Mouse (Mus musculus): ENCODE measurements at regions not wholly inside any gene's neighbourhood (a gene's known extent, or its start where the extent isn't known, plus 50 kb on each side); places are given as distances from the start of the nearest gene placed in this dataset.

GRCm38 (mm10) chr13:26235941-26236340 is 534.0 kb downstream of the Hdgfl1 start:
- Histone ChIP-seq H3K4me2 (replicated peaks; ENCODE audit: low read depth, low read length) (no peak overlapping the region), H3K4me1 (ENCODE audit: control insufficient read depth, insufficient read depth, low read length) (no peaks in the 10 kb centered on the region), H3K27me3 (ENCODE audit: control insufficient read depth, insufficient read depth, low read length) (no peaks in the 10 kb centered on the region), H3K9me3 (ENCODE audit: control insufficient read depth, low read length) (no peaks in the 10 kb centered on the region), H3K9ac (ENCODE audit: low read depth, low read length) (no peak overlapping the region), H3K27ac (ENCODE audit: low read depth, low read length) (no peak overlapping the region), H3K4me3 (ENCODE audit: low read length) (no peak overlapping the region), H3K36me3 (ENCODE audit: control insufficient read depth, insufficient read depth, low read length) (no peaks in the 10 kb centered on the region)
- WGBS: 73% methylated on average over 5 of the region's 5 CpGs
- no peak for ATAC-seq (ENCODE audit: low FRiP score, low TSS enrichment)

DNA sequence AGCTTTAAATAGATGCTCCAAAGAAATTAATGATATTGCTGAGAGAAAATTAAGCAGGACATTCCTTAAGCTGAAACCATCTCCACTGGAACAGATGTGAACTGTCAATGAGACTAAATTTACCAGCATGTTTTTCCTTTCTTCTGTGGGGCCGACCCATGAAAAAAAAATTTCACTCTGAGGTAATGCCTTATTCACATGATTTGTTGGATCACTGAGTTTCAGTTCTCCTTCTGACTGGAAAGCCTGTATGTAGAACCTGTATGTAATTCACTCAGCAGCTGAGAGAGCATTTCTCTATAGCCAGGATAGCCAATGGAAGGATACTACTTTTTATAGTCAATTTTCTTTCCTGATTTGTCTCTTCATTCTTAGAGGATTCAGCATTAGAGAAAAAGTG is 535.3 kb downstream of the Hdgfl1 start:
- H3K4me2 ChIP-seq (replicated peaks; ENCODE audit: low read depth, low read length): no peak overlapping the region
- no peaks in the 10 kb centered on the region for H3K4me1 ChIP-seq (ENCODE audit: control insufficient read depth, insufficient read depth, low read length)
- WGBS: 50% methylated on average over 1 of the region's 1 CpGs
- no peaks in the 10 kb centered on the region for H3K27me3 ChIP-seq (ENCODE audit: control insufficient read depth, insufficient read depth, low read length)
- no peak overlapping the region for H3K4me3 ChIP-seq (ENCODE audit: low read length)
- H3K27ac ChIP-seq (ENCODE audit: low read depth, low read length): no peak overlapping the region
- H3K36me3 ChIP-seq (ENCODE audit: control insufficient read depth, insufficient read depth, low read length): no peaks in the 10 kb centered on the region
- H3K9me3 ChIP-seq (ENCODE audit: control insufficient read depth, low read length): no peaks in the 10 kb centered on the region
- ATAC-seq (ENCODE audit: low FRiP score, low TSS enrichment): no peak
- H3K9ac ChIP-seq (ENCODE audit: low read depth, low read length): no peak overlapping the region

- Histone ChIP-seq H3K27ac (ENCODE audit: low read depth, low read length) (no peak overlapping the region), H3K9me3 (ENCODE audit: control insufficient read depth, low read length) (no peaks in the 10 kb centered on the region), H3K4me1 (ENCODE audit: control insufficient read depth, insufficient read depth, low read length) (no peaks in the 10 kb centered on the region), H3K4me3 (ENCODE audit: low read length) (no peak overlapping the region), H3K27me3 (ENCODE audit: control insufficient read depth, insufficient read depth, low read length) (no peaks in the 10 kb centered on the region), H3K36me3 (ENCODE audit: control insufficient read depth, insufficient read depth, low read length) (no peaks in the 10 kb centered on the region), H3K9ac (ENCODE audit: low read depth, low read length) (no peak overlapping the region), H3K4me2 (replicated peaks; ENCODE audit: low read depth, low read length) (no peak overlapping the region)
- ATAC-seq (ENCODE audit: low FRiP score, low TSS enrichment): no peak
- WGBS: 53% methylated on average over 3 of the region's 3 CpGs
Observed at GRCm38 (mm10) chr13:26217299-26217698, 552.7 kb downstream of the Hdgfl1 start.

DNA sequence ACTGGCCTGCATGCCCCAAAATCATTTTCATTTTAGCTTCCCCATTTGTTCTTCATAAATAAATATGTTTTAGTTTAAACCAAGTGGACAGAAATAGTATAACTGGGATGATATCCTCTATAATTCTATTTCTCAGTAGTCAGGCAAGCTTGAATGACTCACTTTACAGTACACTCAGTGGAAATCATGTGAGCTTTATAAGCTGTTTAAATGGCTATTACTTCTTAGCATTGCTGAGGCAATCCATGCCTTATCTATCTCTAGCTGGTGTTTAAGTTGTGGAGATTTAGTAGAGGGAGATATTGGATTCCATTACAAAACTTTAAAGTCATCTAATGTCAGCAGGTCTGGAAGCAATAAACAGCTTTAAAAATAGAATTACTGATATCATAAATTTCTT is 553.4 kb downstream of the Hdgfl1 start:
- H3K9me3 ChIP-seq (ENCODE audit: control insufficient read depth, low read length): no peaks in the 10 kb centered on the region
- ATAC-seq (ENCODE audit: low FRiP score, low TSS enrichment): no peak
- no peak overlapping the region for H3K9ac ChIP-seq (ENCODE audit: low read depth, low read length)
- H3K4me1 ChIP-seq (ENCODE audit: control insufficient read depth, insufficient read depth, low read length): no peaks in the 10 kb centered on the region
- no peaks in the 10 kb centered on the region for H3K27me3 ChIP-seq (ENCODE audit: control insufficient read depth, insufficient read depth, low read length)
- H3K4me3 ChIP-seq (ENCODE audit: low read length): no peak overlapping the region
- H3K36me3 ChIP-seq (ENCODE audit: control insufficient read depth, insufficient read depth, low read length): no peaks in the 10 kb centered on the region
- no peak overlapping the region for H3K27ac ChIP-seq (ENCODE audit: low read depth, low read length)
- no peak overlapping the region for H3K4me2 ChIP-seq (replicated peaks; ENCODE audit: low read depth, low read length)

- Histone ChIP-seq H3K4me2 (replicated peaks; ENCODE audit: low read depth, low read length) (no peak overlapping the region), H3K27ac (ENCODE audit: low read depth, low read length) (no peak overlapping the region), H3K36me3 (ENCODE audit: control insufficient read depth, insufficient read depth, low read length) (no peaks in the 10 kb centered on the region), H3K9me3 (ENCODE audit: control insufficient read depth, low read length) (no peaks in the 10 kb centered on the region), H3K4me3 (ENCODE audit: low read length) (no peak overlapping the region), H3K9ac (ENCODE audit: low read depth, low read length) (no peak overlapping the region), H3K27me3 (ENCODE audit: control insufficient read depth, insufficient read depth, low read length) (no peaks in the 10 kb centered on the region), H3K4me1 (ENCODE audit: control insufficient read depth, insufficient read depth, low read length) (no peaks in the 10 kb centered on the region)
- WGBS: 59% methylated on average over 1 of the region's 1 CpGs
- no peak for ATAC-seq (ENCODE audit: low FRiP score, low TSS enrichment)
Observed at GRCm38 (mm10) chr13:26205532-26206105, 564.3 kb downstream of the Hdgfl1 start.

DNA sequence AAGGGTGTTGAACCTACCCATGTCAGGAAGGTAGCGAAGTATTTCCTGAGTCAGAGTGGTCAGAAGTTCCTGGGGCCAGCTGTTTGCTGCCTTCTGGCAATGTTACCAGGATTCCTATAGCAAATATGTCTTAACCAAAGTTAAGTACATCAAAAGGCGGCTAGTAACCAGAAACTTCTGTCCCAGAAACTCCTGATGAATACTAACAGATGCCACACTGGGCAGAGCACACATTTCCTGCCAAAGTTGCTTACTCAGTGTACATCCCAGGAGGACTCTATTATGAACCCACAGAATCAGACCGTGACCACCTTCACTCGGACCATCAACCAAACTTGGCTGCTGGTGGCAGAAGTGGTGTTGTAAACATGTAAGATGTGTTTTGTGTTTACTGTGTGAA is 575.3 kb downstream of the Hdgfl1 start:
- Histone ChIP-seq H3K27me3 (ENCODE audit: control insufficient read depth, insufficient read depth, low read length) (no peaks in the 10 kb centered on the region), H3K9ac (ENCODE audit: low read depth, low read length) (no peak overlapping the region), H3K9me3 (ENCODE audit: control insufficient read depth, low read length) (no peaks in the 10 kb centered on the region), H3K36me3 (ENCODE audit: control insufficient read depth, insufficient read depth, low read length) (no peaks in the 10 kb centered on the region), H3K4me3 (ENCODE audit: low read length) (no peak overlapping the region), H3K4me2 (replicated peaks; ENCODE audit: low read depth, low read length) (no peak overlapping the region), H3K4me1 (ENCODE audit: control insufficient read depth, insufficient read depth, low read length) (no peaks in the 10 kb centered on the region), H3K27ac (ENCODE audit: low read depth, low read length) (no peak overlapping the region)
- 93% methylated on average over 4 of the region's 4 CpGs for WGBS
- no peak for ATAC-seq (ENCODE audit: low FRiP score, low TSS enrichment)

DNA sequence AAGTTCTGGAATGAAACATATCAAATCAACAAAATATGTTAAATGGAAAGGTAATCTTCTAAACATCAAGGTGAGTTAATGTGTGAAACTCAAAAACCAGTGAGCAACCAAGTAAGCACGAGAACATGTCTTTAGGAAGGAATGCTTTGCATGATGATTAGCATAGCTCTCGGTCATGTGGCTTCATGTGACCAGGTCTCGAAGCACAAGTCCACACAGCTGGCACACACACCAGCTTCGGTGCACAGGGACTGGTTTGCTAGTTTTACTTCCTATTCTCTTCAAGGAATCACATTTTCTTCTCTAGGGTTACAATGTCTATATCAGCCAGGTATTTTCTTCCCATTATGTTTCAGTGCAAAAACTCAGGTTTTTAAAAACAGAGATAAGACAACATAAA is 586.1 kb downstream of the Hdgfl1 start:
- no peak for ATAC-seq (ENCODE audit: low FRiP score, low TSS enrichment)
- WGBS: 92% methylated on average over 4 of the region's 4 CpGs
- H3K9ac ChIP-seq (ENCODE audit: low read depth, low read length): no peak overlapping the region
- H3K27ac ChIP-seq (ENCODE audit: low read depth, low read length): no peak overlapping the region
- no peaks in the 10 kb centered on the region for H3K27me3 ChIP-seq (ENCODE audit: control insufficient read depth, insufficient read depth, low read length)
- H3K4me2 ChIP-seq (replicated peaks; ENCODE audit: low read depth, low read length): no peak overlapping the region
- H3K9me3 ChIP-seq (ENCODE audit: control insufficient read depth, low read length): no peaks in the 10 kb centered on the region
- no peak overlapping the region for H3K4me3 ChIP-seq (ENCODE audit: low read length)
- H3K4me1 ChIP-seq (ENCODE audit: control insufficient read depth, insufficient read depth, low read length): no peaks in the 10 kb centered on the region
- no peaks in the 10 kb centered on the region for H3K36me3 ChIP-seq (ENCODE audit: control insufficient read depth, insufficient read depth, low read length)

GRCm38 (mm10) chr13:26171891-26172482 is 598.0 kb downstream of the Hdgfl1 start:
- H3K4me2 ChIP-seq (replicated peaks; ENCODE audit: low read depth, low read length): no peak overlapping the region
- H3K9me3 ChIP-seq (ENCODE audit: control insufficient read depth, low read length): no peaks in the 10 kb centered on the region
- WGBS: 90% methylated on average over 2 of the region's 2 CpGs
- no peak overlapping the region for H3K27ac ChIP-seq (ENCODE audit: low read depth, low read length)
- no peaks in the 10 kb centered on the region for H3K27me3 ChIP-seq (ENCODE audit: control insufficient read depth, insufficient read depth, low read length)
- H3K4me3 ChIP-seq (ENCODE audit: low read length): no peak overlapping the region
- ATAC-seq (ENCODE audit: low FRiP score, low TSS enrichment): no peak
- no peak overlapping the region for H3K9ac ChIP-seq (ENCODE audit: low read depth, low read length)
- no peaks in the 10 kb centered on the region for H3K36me3 ChIP-seq (ENCODE audit: control insufficient read depth, insufficient read depth, low read length)
- H3K4me1 ChIP-seq (ENCODE audit: control insufficient read depth, insufficient read depth, low read length): no peaks in the 10 kb centered on the region

GRCm38 (mm10) chr13:26169641-26170040 is 600.3 kb downstream of the Hdgfl1 start:
- no peaks in the 10 kb centered on the region for H3K36me3 ChIP-seq (ENCODE audit: control insufficient read depth, insufficient read depth, low read length)
- no peak for ATAC-seq (ENCODE audit: low FRiP score, low TSS enrichment)
- H3K9ac ChIP-seq (ENCODE audit: low read depth, low read length): no peak overlapping the region

More at GRCm38 (mm10) chr13:26169641-26170040, 600.3 kb downstream of the Hdgfl1 start:
- no peak overlapping the region for H3K4me3 ChIP-seq (ENCODE audit: low read length)
- no peak overlapping the region for H3K4me2 ChIP-seq (replicated peaks; ENCODE audit: low read depth, low read length)
- H3K27ac ChIP-seq (ENCODE audit: low read depth, low read length): no peak overlapping the region
- H3K4me1 ChIP-seq (ENCODE audit: control insufficient read depth, insufficient read depth, low read length): no peaks in the 10 kb centered on the region
- no peaks in the 10 kb centered on the region for H3K27me3 ChIP-seq (ENCODE audit: control insufficient read depth, insufficient read depth, low read length)
- no peaks in the 10 kb centered on the region for H3K9me3 ChIP-seq (ENCODE audit: control insufficient read depth, low read length)
- 84% methylated on average over 2 of the region's 2 CpGs for WGBS

Measured in kidney, embryonic 14.5 days (tissue).